Mouse (Mus musculus): Measurements from ENCODE around the gene Tfdp2. TPM values are rescaled to one million over a fixed set of nuclear protein-coding genes. Genes with fewer than 3 reads are reported as not detected.
"Not testable (repeated sequence)": the region's sequence is repeated elsewhere in the genome, so short reads cannot be mapped to it uniquely, and the experiment has no call there.

Tfdp2 gene
- polyA plus RNA-seq, 2 experiments, result 15.5 to 33.0 TPM

GRCm38 (mm10) chr9:96162421-96162820 lies 33.7 kb upstream of the Tfdp2 start:
- no peak overlapping the region for H3K9ac ChIP-seq (ENCODE audit: low read depth, low read length, severe bottlenecking)
- H3K4me3 ChIP-seq (replicated peaks; ENCODE audit: low read length), result no peak overlapping the region
- H3K27ac ChIP-seq (replicated peaks; ENCODE audit: low read depth, low read length), result no peak overlapping the region
- H3K4me2 ChIP-seq (replicated peaks; ENCODE audit: low read depth, low read length, severe bottlenecking), result no peak overlapping the region
- H3K4me1 ChIP-seq (ENCODE audit: control insufficient read depth, insufficient read depth, low read length), result no peaks in the 10 kb centered on the region
- ATAC-seq (ENCODE audit: low FRiP score, low read depth), result no peak
- H3K27me3 ChIP-seq (ENCODE audit: control insufficient read depth, insufficient read depth, low read length), result no peaks in the 10 kb centered on the region
- no peak for TF ChIP-seq POLR2A (IDR thresholded peaks at IDR 0.05; ENCODE audit: borderline replicate concordance, extremely low read depth, insufficient read depth, insufficient read length)
- peaks cover 9% of the 10 kb centered on the region for H3K36me3 ChIP-seq (ENCODE audit: control insufficient read depth, insufficient read depth, low read length)
- 64% methylated on average over 5 of the region's 5 CpGs for WGBS
- no peak for DNase-seq (ENCODE audit: low spot score)
- H3K9me3 ChIP-seq (ENCODE audit: control insufficient read depth, low read length), result no peaks in the 10 kb centered on the region

- H3K27me3 ChIP-seq (ENCODE audit: control insufficient read depth, insufficient read depth, low read length), result no peaks in the 10 kb centered on the region
- TF ChIP-seq POLR2A (IDR thresholded peaks at IDR 0.05; ENCODE audit: borderline replicate concordance, extremely low read depth, insufficient read depth, insufficient read length), result no peak
- ATAC-seq (ENCODE audit: low FRiP score, low read depth) (no peak), DNase-seq (ENCODE audit: low spot score) (no peak)
- 97% methylated on average over 7 of the region's 7 CpGs for WGBS
- H3K4me2 ChIP-seq (replicated peaks; ENCODE audit: low read depth, low read length, severe bottlenecking), result no peak overlapping the region
- no peaks in the 10 kb centered on the region for H3K4me1 ChIP-seq (ENCODE audit: control insufficient read depth, insufficient read depth, low read length)
- H3K9me3 ChIP-seq (ENCODE audit: control insufficient read depth, low read length), result no peaks in the 10 kb centered on the region
- H3K36me3 ChIP-seq (ENCODE audit: control insufficient read depth, insufficient read depth, low read length), result peaks cover 6% of the 10 kb centered on the region; the same call in 1 of the 2 replicates
- H3K27ac ChIP-seq (replicated peaks; ENCODE audit: low read depth, low read length), result no peak overlapping the region
- H3K4me3 ChIP-seq (replicated peaks; ENCODE audit: low read length), result no peak overlapping the region
- no peak overlapping the region for H3K9ac ChIP-seq (ENCODE audit: low read depth, low read length, severe bottlenecking)
Observed at GRCm38 (mm10) chr9:96163443-96163842, 32.6 kb upstream of the Tfdp2 start.

- H3K36me3 ChIP-seq (ENCODE audit: control insufficient read depth, insufficient read depth, low read length); H3K9ac ChIP-seq (ENCODE audit: low read depth, low read length, severe bottlenecking); ATAC-seq (ENCODE audit: low FRiP score, low read depth); H3K4me1 ChIP-seq (ENCODE audit: control insufficient read depth, insufficient read depth, low read length); H3K27me3 ChIP-seq (ENCODE audit: control insufficient read depth, insufficient read depth, low read length); H3K4me3 ChIP-seq (replicated peaks; ENCODE audit: low read length); DNase-seq (ENCODE audit: low spot score); H3K4me2 ChIP-seq (replicated peaks; ENCODE audit: low read depth, low read length, severe bottlenecking); H3K27ac ChIP-seq (replicated peaks; ENCODE audit: low read depth, low read length); H3K9me3 ChIP-seq (ENCODE audit: control insufficient read depth, low read length): not testable (repeated sequence)
- WGBS, result 97% methylated on average over 13 of the region's 15 CpGs
Observed at GRCm38 (mm10) chr9:96163983-96164382, 32.1 kb upstream of the Tfdp2 start.

GRCm38 (mm10) chr9:96167168-96167585 lies 28.9 kb upstream of the Tfdp2 start:
- TF ChIP-seq POLR2A (IDR thresholded peaks at IDR 0.05; ENCODE audit: borderline replicate concordance, extremely low read depth, insufficient read depth, insufficient read length), result no peak
- WGBS, result 36% methylated on average over 5 of the region's 5 CpGs
- Histone ChIP-seq H3K4me2 (replicated peaks; ENCODE audit: low read depth, low read length, severe bottlenecking) (no peak overlapping the region), H3K9ac (ENCODE audit: low read depth, low read length, severe bottlenecking) (no peak overlapping the region), H3K27ac (replicated peaks; ENCODE audit: low read depth, low read length) (no peak overlapping the region), H3K4me3 (replicated peaks; ENCODE audit: low read length) (no peak overlapping the region), H3K9me3 (ENCODE audit: control insufficient read depth, low read length) (no peaks in the 10 kb centered on the region), H3K4me1 (ENCODE audit: control insufficient read depth, insufficient read depth, low read length) (no peaks in the 10 kb centered on the region), H3K36me3 (ENCODE audit: control insufficient read depth, insufficient read depth, low read length) (peaks cover 4% of the 10 kb centered on the region; the same call in 1 of the 2 replicates), H3K27me3 (ENCODE audit: control insufficient read depth, insufficient read depth, low read length) (no peaks in the 10 kb centered on the region)
- ATAC-seq (ENCODE audit: low FRiP score, low read depth) (no peak), DNase-seq (ENCODE audit: low spot score) (peak; percentile 24)

- Histone ChIP-seq H3K9me3 (ENCODE audit: control insufficient read depth, low read length) (no peaks in the 10 kb centered on the region), H3K4me3 (replicated peaks; ENCODE audit: low read length) (no peak overlapping the region), H3K9ac (ENCODE audit: low read depth, low read length, severe bottlenecking) (no peak overlapping the region), H3K27ac (replicated peaks; ENCODE audit: low read depth, low read length) (no peak overlapping the region), H3K36me3 (ENCODE audit: control insufficient read depth, insufficient read depth, low read length) (no peaks in the 10 kb centered on the region), H3K27me3 (ENCODE audit: control insufficient read depth, insufficient read depth, low read length) (no peaks in the 10 kb centered on the region), H3K4me2 (replicated peaks; ENCODE audit: low read depth, low read length, severe bottlenecking) (no peak overlapping the region), H3K4me1 (ENCODE audit: control insufficient read depth, insufficient read depth, low read length) (no peaks in the 10 kb centered on the region)
- DNase-seq (ENCODE audit: low spot score) (no peak), ATAC-seq (ENCODE audit: low FRiP score, low read depth) (no peak)
- WGBS, result 49% methylated on average over 3 of the region's 3 CpGs
- no peak for TF ChIP-seq POLR2A (IDR thresholded peaks at IDR 0.05; ENCODE audit: borderline replicate concordance, extremely low read depth, insufficient read depth, insufficient read length)
Observed at GRCm38 (mm10) chr9:96170600-96170999, 25.5 kb upstream of the Tfdp2 start.

- DNase-seq (ENCODE audit: low spot score) (no peak), ATAC-seq (ENCODE audit: low FRiP score, low read depth) (no peak)
- no peak overlapping the region for H3K4me3 ChIP-seq (replicated peaks; ENCODE audit: low read length)
- no peaks in the 10 kb centered on the region for H3K9me3 ChIP-seq (ENCODE audit: control insufficient read depth, low read length)
- H3K4me2 ChIP-seq (replicated peaks; ENCODE audit: low read depth, low read length, severe bottlenecking), result no peak overlapping the region
- no peaks in the 10 kb centered on the region for H3K27me3 ChIP-seq (ENCODE audit: control insufficient read depth, insufficient read depth, low read length)
- 83% methylated on average over 4 of the region's 4 CpGs for WGBS
- no peak overlapping the region for H3K27ac ChIP-seq (replicated peaks; ENCODE audit: low read depth, low read length)
- no peaks in the 10 kb centered on the region for H3K4me1 ChIP-seq (ENCODE audit: control insufficient read depth, insufficient read depth, low read length)
- TF ChIP-seq POLR2A (IDR thresholded peaks at IDR 0.05; ENCODE audit: borderline replicate concordance, extremely low read depth, insufficient read depth, insufficient read length), result no peak
- H3K9ac ChIP-seq (ENCODE audit: low read depth, low read length, severe bottlenecking), result no peak overlapping the region
- peaks cover 6% of the 10 kb centered on the region; the same call in 1 of the 2 replicates for H3K36me3 ChIP-seq (ENCODE audit: control insufficient read depth, insufficient read depth, low read length)
Observed at GRCm38 (mm10) chr9:96184909-96185308, 11.2 kb upstream of the Tfdp2 start.

Data from limb, embryonic 14.5 days (tissue).